Mouse (Mus musculus): ENCODE data around the gene Rtn1. TPM values are rescaled to one million over a fixed set of nuclear protein-coding genes. Genes with fewer than 3 reads are reported as not detected.

The Rtn1 gene
- total RNA-seq, 2 experiments from 2014 or later: 1.3 TPM; not detected in 1

DNA sequence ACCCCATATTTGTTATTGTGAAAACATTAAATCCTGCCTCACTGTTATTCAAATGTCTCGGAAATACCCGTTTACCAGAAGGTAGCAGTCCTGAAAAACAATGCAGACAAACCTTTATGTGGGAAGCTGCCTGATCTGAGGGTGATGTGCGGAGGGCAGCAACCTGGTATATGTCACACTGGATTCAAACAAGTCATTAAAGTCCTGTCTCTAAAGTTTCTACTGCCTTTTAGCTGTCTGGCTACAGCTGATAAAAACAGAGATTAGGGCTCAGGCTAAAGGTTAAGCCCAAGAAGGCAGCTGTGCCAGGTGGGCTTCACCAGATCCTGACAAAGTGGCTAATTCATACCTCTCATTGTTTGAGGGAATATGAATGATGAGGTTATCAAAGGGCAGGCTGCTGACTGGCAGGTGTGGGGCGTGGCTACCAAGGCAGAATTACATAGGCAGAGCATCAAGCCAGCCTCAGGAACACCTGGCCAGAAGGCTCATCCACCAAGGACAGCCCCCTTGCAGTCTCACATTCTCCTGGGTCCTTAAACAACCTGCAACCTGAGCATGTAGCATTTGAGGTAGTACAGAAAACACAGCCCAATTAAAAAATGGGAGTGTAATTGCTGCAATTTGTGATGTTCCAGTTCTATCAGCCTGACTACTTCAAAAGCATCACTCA lies 121.4 kb downstream of the Rtn1 start:
- no peak for ATAC-seq (replicated peaks; ENCODE audit: low FRiP score, poor library complexity, severe bottlenecking)

GRCm38 (mm10) chr12:72285366-72286345 lies 123.2 kb downstream of the Rtn1 start:
- no peak for ATAC-seq (replicated peaks; ENCODE audit: low FRiP score, poor library complexity, severe bottlenecking)

- ATAC-seq (replicated peaks; ENCODE audit: low FRiP score, poor library complexity, severe bottlenecking): no peak
Measured at GRCm38 (mm10) chr12:72284576-72284975, 124.3 kb downstream of the Rtn1 start.

DNA sequence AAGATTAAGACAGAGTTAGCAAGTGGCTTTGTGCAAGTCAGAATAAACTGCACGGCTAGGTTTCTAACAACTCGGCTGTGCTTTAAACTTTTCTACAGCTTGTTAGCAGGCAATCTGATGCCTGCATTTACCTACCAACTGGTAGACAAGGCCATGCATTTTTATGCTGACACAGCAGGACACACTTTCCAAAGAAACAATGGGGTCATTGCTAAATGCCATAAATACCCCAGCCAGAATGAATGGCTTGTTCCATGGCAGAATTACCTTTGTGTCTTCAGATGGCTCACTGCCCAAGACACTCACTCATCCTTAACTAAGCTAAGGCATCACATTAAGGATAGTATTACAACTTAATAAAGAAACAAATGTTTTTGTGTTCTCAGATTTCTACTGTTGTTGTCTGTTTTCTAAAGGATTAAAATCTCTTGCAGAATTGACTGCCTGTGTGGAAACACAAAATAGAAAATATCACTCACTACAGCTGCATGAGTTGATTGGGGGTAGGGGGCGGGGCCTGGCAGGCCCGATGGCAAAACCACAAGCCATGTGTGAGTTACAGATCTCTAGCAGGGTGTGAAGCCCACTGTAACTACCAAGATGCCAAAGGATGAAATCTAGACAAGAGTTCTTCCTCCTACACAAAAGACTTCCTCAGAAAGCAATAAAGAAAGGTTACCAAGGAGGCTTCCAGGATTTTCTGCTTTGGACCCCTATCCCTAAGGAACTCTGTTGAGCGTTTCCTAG lies 129.6 kb downstream of the Rtn1 start:
- ATAC-seq (replicated peaks; ENCODE audit: low FRiP score, poor library complexity, severe bottlenecking): no peak

GRCm38 (mm10) chr12:72273721-72274414 lies 135.0 kb downstream of the Rtn1 start:
- ATAC-seq (replicated peaks; ENCODE audit: low FRiP score, poor library complexity, severe bottlenecking): no peak

DNA sequence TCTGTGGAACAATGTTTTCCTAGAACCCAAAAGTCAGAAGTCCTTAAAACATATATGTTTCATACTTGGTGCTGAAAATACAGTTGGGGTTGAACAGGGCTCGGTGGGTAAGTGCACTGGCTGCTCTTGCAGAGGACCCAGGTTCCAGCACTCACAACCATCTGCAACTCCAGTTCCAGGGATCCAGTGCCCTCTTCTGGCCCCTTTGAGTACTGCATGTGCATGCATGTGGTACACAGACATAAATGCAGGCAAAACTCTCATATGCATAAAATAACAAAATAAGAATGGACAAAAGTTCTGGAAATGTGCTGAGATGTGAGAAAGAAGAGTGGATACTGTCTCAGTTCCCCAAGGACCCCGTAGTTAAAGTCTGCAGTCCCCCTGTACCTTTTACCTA lies 141.2 kb downstream of the Rtn1 start:
- ATAC-seq (replicated peaks; ENCODE audit: low FRiP score, poor library complexity, severe bottlenecking): no peak

GRCm38 (mm10) chr12:72265261-72266228 lies 143.3 kb downstream of the Rtn1 start:
- no peak for ATAC-seq (replicated peaks; ENCODE audit: low FRiP score, poor library complexity, severe bottlenecking)

- ATAC-seq (replicated peaks; ENCODE audit: low FRiP score, poor library complexity, severe bottlenecking): no peak
Measured at GRCm38 (mm10) chr12:72263213-72264103, 145.4 kb downstream of the Rtn1 start.

- ATAC-seq (replicated peaks; ENCODE audit: low FRiP score, poor library complexity, severe bottlenecking): no peak
Measured at GRCm38 (mm10) chr12:72257000-72257399, 151.9 kb downstream of the Rtn1 start.

GRCm38 (mm10) chr12:72253040-72253439 lies 155.8 kb downstream of the Rtn1 start:
- no peak for ATAC-seq (replicated peaks; ENCODE audit: low FRiP score, poor library complexity, severe bottlenecking)

DNA sequence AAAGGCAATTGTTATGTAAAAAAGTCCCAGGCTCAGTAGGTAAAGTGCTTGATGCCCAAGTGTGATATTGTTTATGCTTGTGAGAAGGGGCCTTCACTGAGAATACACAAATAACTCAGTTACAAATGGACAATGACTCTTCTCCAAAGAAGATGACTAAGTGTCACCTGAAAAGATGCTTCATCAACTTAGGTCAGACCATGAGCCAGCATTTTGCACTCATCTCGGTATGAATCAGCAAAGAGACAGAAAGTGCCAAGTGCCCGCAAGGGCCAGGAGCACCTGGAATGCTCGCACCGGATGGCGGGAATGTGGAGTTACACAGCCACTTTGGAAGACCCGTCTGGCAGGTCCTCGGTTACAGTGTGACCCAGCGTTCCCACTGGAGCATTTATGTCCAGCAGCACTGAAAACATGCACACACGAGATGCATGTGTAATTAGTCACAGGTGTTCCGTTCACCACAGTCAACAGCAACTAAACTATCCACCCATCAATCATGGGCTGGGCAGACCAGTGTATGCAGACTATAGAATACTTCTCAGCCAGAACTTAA lies 156.9 kb downstream of the Rtn1 start:
- no peak for ATAC-seq (replicated peaks; ENCODE audit: low FRiP score, poor library complexity, severe bottlenecking)

DNA sequence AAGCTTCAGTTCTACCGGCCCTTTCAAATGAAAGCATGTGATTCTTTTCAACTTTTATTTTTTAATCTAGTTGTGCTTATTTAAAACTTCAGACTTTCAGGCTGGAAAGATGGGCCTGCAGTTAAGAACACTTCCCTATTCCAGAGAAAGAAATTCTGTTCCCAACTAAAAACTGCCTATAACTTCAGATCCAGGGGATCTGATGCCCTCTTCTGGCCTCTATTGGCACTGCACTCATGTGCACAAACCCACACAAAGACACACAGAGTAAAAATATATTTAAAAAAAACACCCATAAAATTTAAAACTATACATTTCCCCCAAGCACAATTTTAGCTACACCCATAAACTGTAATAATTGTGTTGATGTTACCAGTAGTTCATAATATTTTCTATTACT lies 163.9 kb downstream of the Rtn1 start:
- no peak for ATAC-seq (replicated peaks; ENCODE audit: low FRiP score, poor library complexity, severe bottlenecking)

- ATAC-seq (replicated peaks; ENCODE audit: low FRiP score, poor library complexity, severe bottlenecking): no peak
Measured at GRCm38 (mm10) chr12:72242807-72243206, 166.0 kb downstream of the Rtn1 start.

- ATAC-seq (replicated peaks; ENCODE audit: low FRiP score, poor library complexity, severe bottlenecking): no peak
Measured at GRCm38 (mm10) chr12:72240506-72240905, 168.3 kb downstream of the Rtn1 start.

GRCm38 (mm10) chr12:72239230-72239894 lies 169.5 kb downstream of the Rtn1 start:
- no peak for ATAC-seq (replicated peaks; ENCODE audit: low FRiP score, poor library complexity, severe bottlenecking)

GRCm38 (mm10) chr12:72237251-72237650 lies 171.6 kb downstream of the Rtn1 start:
- no peak for ATAC-seq (replicated peaks; ENCODE audit: low FRiP score, poor library complexity, severe bottlenecking)

- ATAC-seq (replicated peaks; ENCODE audit: low FRiP score, poor library complexity, severe bottlenecking): no peak
Measured at GRCm38 (mm10) chr12:72236564-72237011, 172.3 kb downstream of the Rtn1 start.
